Mouse (Mus musculus): Measurements from ENCODE around the gene Prune1. TPM values are rescaled to one million over a fixed set of nuclear protein-coding genes. Genes with fewer than 3 reads are reported as not detected.

The Prune1 gene
- total and polyA plus RNA-seq, 2 experiments from 2014 or later: 77.3 to 78.9 TPM

GRCm38 (mm10) chr3:95291041-95291440 is 9.2 kb upstream of the Prune1 start:
- Histone ChIP-seq H3K27me3 (ENCODE audit: insufficient read depth, low read length) (no peaks in the 10 kb centered on the region), H3K9ac (replicated peaks; ENCODE audit: low read length, poor library complexity, severe bottlenecking) (no peak overlapping the region), H3K4me3 (ENCODE audit: low read depth, low read length) (no peak overlapping the region), H3K9me3 (ENCODE audit: low read length) (no peaks in the 10 kb centered on the region), H3K4me1 (ENCODE audit: insufficient read depth, low read length) (no peaks in the 10 kb centered on the region), H3K4me2 (ENCODE audit: low read depth, low read length, poor library complexity, severe bottlenecking) (no peak overlapping the region), H3K27ac (ENCODE audit: low read depth, low read length) (no peak overlapping the region), H3K36me3 (ENCODE audit: insufficient read depth, low read length) (peaks cover 21% of the 10 kb centered on the region)
- WGBS: 85% methylated on average over 4 of the region's 4 CpGs
- no peak for ATAC-seq (ENCODE audit: low FRiP score)
- no peak for TF ChIP-seq CTCF (IDR thresholded peaks at IDR 0.05)
- DNase-seq (ENCODE audit: low spot score): no peak

GRCm38 (mm10) chr3:95290156-95290555 is 8.3 kb upstream of the Prune1 start:
- TF ChIP-seq CTCF (IDR thresholded peaks at IDR 0.05): no peak
- H3K4me1 ChIP-seq (ENCODE audit: insufficient read depth, low read length): no peaks in the 10 kb centered on the region
- no peaks in the 10 kb centered on the region for H3K9me3 ChIP-seq (ENCODE audit: low read length)
- H3K36me3 ChIP-seq (ENCODE audit: insufficient read depth, low read length): peaks cover 17% of the 10 kb centered on the region
- no peak overlapping the region for H3K4me2 ChIP-seq (ENCODE audit: low read depth, low read length, poor library complexity, severe bottlenecking)
- H3K27ac ChIP-seq (ENCODE audit: low read depth, low read length): no peak overlapping the region
- DNase-seq (ENCODE audit: low spot score) (no peak), ATAC-seq (ENCODE audit: low FRiP score) (no peak)
- H3K27me3 ChIP-seq (ENCODE audit: insufficient read depth, low read length): no peaks in the 10 kb centered on the region
- no peak overlapping the region for H3K4me3 ChIP-seq (ENCODE audit: low read depth, low read length)
- 80% methylated on average over 6 of the region's 6 CpGs for WGBS
- H3K9ac ChIP-seq (replicated peaks; ENCODE audit: low read length, poor library complexity, severe bottlenecking): no peak overlapping the region

DNA sequence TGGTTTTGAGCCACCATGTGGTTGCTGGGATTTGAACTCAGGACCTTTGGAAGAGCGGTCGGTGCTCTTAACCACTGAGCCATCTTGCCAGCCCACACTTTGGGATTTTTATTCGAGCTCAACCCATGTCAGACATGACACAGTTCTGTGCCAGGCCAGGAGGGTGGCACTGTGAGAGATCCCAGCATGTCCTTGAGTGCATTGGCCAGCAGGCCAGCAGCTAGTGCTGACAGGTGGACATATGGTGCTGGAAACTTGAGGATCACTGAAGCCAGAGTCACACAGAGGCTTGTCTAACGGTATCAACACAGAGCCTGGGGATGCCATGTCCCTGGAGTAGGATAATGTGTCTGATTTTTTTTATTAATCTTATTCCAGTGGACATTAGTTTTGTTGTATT is 7.5 kb upstream of the Prune1 start:
- Histone ChIP-seq H3K36me3 (ENCODE audit: insufficient read depth, low read length) (peaks cover 9% of the 10 kb centered on the region; the same call in 1 of the 2 replicates), H3K9ac (replicated peaks; ENCODE audit: low read length, poor library complexity, severe bottlenecking) (no peak overlapping the region), H3K27me3 (ENCODE audit: insufficient read depth, low read length) (no peaks in the 10 kb centered on the region), H3K9me3 (ENCODE audit: low read length) (no peaks in the 10 kb centered on the region), H3K4me3 (ENCODE audit: low read depth, low read length) (no peak overlapping the region), H3K4me2 (ENCODE audit: low read depth, low read length, poor library complexity, severe bottlenecking) (no peak overlapping the region), H3K4me1 (ENCODE audit: insufficient read depth, low read length) (no peaks in the 10 kb centered on the region), H3K27ac (ENCODE audit: low read depth, low read length) (no peak overlapping the region)
- ATAC-seq (ENCODE audit: low FRiP score): no peak
- no peak for TF ChIP-seq CTCF (IDR thresholded peaks at IDR 0.05)
- WGBS: 93% methylated on average over 4 of the region's 4 CpGs
- no peak for DNase-seq (ENCODE audit: low spot score)

DNA sequence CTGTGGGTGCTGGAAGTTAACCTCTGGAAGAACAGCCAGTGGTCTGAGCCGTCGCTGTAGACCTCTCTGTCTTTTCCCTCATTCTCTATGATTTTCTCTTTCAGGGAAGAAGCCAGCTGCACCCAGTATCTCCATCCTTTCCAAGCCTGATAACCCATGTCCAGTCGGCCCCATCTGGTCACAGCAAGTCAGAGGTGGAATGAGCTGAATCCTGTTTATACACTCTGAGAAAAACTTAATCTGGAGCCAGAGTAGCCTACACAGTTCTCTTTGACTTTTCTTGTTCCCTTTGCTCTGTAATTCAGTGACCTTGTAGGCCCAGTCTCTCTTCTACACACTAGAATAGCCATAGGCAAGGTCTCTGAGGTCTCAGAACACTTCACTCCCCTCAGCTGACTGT is 5.7 kb upstream of the Prune1 start:
- DNase-seq (ENCODE audit: low spot score): no peak
- Histone ChIP-seq H3K27me3 (ENCODE audit: insufficient read depth, low read length) (no peaks in the 10 kb centered on the region), H3K36me3 (ENCODE audit: insufficient read depth, low read length) (peaks cover 8% of the 10 kb centered on the region; the same call in 1 of the 2 replicates), H3K4me3 (ENCODE audit: low read depth, low read length) (no peak overlapping the region), H3K9me3 (ENCODE audit: low read length) (no peaks in the 10 kb centered on the region), H3K4me2 (ENCODE audit: low read depth, low read length, poor library complexity, severe bottlenecking) (no peak overlapping the region), H3K4me1 (ENCODE audit: insufficient read depth, low read length) (peaks cover 6% of the 10 kb centered on the region; the same call in 1 of the 2 replicates), H3K9ac (replicated peaks; ENCODE audit: low read length, poor library complexity, severe bottlenecking) (no peak overlapping the region), H3K27ac (ENCODE audit: low read depth, low read length) (no peak overlapping the region)
- 90% methylated on average over 3 of the region's 3 CpGs for WGBS
- TF ChIP-seq CTCF (IDR thresholded peaks at IDR 0.05): no peak
- no peak for ATAC-seq (ENCODE audit: low FRiP score)

DNA sequence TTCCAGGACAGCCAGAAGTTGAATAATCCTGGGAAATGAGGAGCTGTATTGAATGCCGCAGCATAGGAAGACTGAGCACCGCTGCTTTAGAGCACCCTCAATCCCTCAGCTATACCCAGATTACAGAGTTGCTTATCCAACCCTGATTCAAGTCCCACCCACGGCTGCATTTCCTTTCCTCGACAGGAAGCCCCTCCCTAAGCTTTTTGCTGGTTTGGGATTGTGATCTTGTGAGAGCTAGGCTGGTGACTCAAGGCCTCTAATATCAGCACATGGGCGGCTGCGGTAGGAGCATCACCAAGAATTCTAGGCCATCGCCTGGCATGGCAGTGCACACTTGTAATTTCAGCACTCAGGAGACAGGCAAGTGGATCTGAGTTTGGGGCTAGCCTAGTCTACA is 4.6 kb upstream of the Prune1 start:
- no peak overlapping the region for H3K4me2 ChIP-seq (ENCODE audit: low read depth, low read length, poor library complexity, severe bottlenecking)
- no peaks in the 10 kb centered on the region for H3K27me3 ChIP-seq (ENCODE audit: insufficient read depth, low read length)
- H3K27ac ChIP-seq (ENCODE audit: low read depth, low read length): no peak overlapping the region
- ATAC-seq (ENCODE audit: low FRiP score) (no peak), DNase-seq (ENCODE audit: low spot score) (no peak)
- peaks cover 6% of the 10 kb centered on the region; the same call in 1 of the 2 replicates for H3K4me1 ChIP-seq (ENCODE audit: insufficient read depth, low read length)
- peaks cover 8% of the 10 kb centered on the region; the same call in 1 of the 2 replicates for H3K36me3 ChIP-seq (ENCODE audit: insufficient read depth, low read length)
- no peak for TF ChIP-seq CTCF (IDR thresholded peaks at IDR 0.05)
- WGBS: 89% methylated on average over 7 of the region's 7 CpGs
- H3K9ac ChIP-seq (replicated peaks; ENCODE audit: low read length, poor library complexity, severe bottlenecking): no peak overlapping the region
- no peaks in the 10 kb centered on the region for H3K9me3 ChIP-seq (ENCODE audit: low read length)
- H3K4me3 ChIP-seq (ENCODE audit: low read depth, low read length): no peak overlapping the region

GRCm38 (mm10) chr3:95286011-95286410 is 4.1 kb upstream of the Prune1 start:
- Histone ChIP-seq H3K4me3 (ENCODE audit: low read depth, low read length) (no peak overlapping the region), H3K4me1 (ENCODE audit: insufficient read depth, low read length) (peaks cover 6% of the 10 kb centered on the region; the same call in 1 of the 2 replicates), H3K9ac (replicated peaks; ENCODE audit: low read length, poor library complexity, severe bottlenecking) (no peak overlapping the region), H3K27ac (ENCODE audit: low read depth, low read length) (no peak overlapping the region), H3K27me3 (ENCODE audit: insufficient read depth, low read length) (no peaks in the 10 kb centered on the region), H3K9me3 (ENCODE audit: low read length) (no peaks in the 10 kb centered on the region), H3K4me2 (ENCODE audit: low read depth, low read length, poor library complexity, severe bottlenecking) (no peak overlapping the region), H3K36me3 (ENCODE audit: insufficient read depth, low read length) (peaks cover 8% of the 10 kb centered on the region; the same call in 1 of the 2 replicates)
- ATAC-seq (ENCODE audit: low FRiP score) (no peak), DNase-seq (ENCODE audit: low spot score) (no peak)
- TF ChIP-seq CTCF (IDR thresholded peaks at IDR 0.05): no peak
- 72% methylated on average over 5 of the region's 5 CpGs for WGBS
